Mouse (Mus musculus) CH12.LX (cell line): ENCODE measurements around the gene Ankrd53. TPM values are rescaled to one million over a fixed set of nuclear protein-coding genes. Genes with fewer than 3 reads are reported as not detected.

Source experiments
- DNase-seq: peaks from one replicate; pipeline ENCODE4 v3.0.0-alpha.2; 2013; ENCODE audit errors: extremely low read depth
- H3K27ac ChIP-seq: 2 replicates; pipeline ENCODE4 v1.5.1; 2012; ENCODE audit warnings: low read depth, mild to moderate bottlenecking, control low read depth, moderate library complexity; ENCODE audit not compliant: insufficient read depth
- H3K27me3 ChIP-seq: replicated peaks from 2 replicates; pipeline ENCODE3; 2012; ENCODE audit warnings: inconsistent platforms
- H3K36me3 ChIP-seq, 2 experiments: replicated peaks in 1 of 2; 2 replicates each; pipeline versions ENCODE3 to v1.6.1; 2012; ENCODE audit warnings: inconsistent platforms in 1 of 2, low read length in 1 of 2, mild to moderate bottlenecking in 1 of 2, mixed read lengths in 1 of 2, moderate library complexity in 1 of 2; ENCODE audit not compliant: control insufficient read depth in 1 of 2, insufficient read depth in 1 of 2
- H3K4me1 ChIP-seq, 2 experiments: 2 replicates each; pipeline ENCODE4 v1.6.1; 2012; ENCODE audit warnings: inconsistent platforms in 1 of 2, moderate library complexity in 1 of 2; ENCODE audit not compliant: insufficient read depth in 2 of 2, control insufficient read depth in 1 of 2
- H3K4me2 ChIP-seq: 2 replicates; pipeline ENCODE4 v1.6.1; 2012; ENCODE audit warnings: low read depth, mild to moderate bottlenecking, control low read depth; ENCODE audit not compliant: poor library complexity, insufficient read depth, severe bottlenecking
- H3K4me3 ChIP-seq, 3 experiments: fragments of 150-350 bp in 1 of 3; sonication (generic) in 1 of 3; replicated peaks in 1 of 3; 2 replicates each; pipeline versions ENCODE3 to v1.5.1; 2011 to 2012; ENCODE audit warnings: low read depth in 2 of 3, low read length in 2 of 3, mild to moderate bottlenecking in 2 of 3, moderate library complexity in 2 of 3, control low read depth in 1 of 3, improper control_type of control experiment in 1 of 3, inconsistent platforms in 1 of 3, mixed read lengths in 1 of 3; ENCODE audit not compliant: poor library complexity in 1 of 3
- H3K79me2 ChIP-seq: replicated peaks from 2 replicates; pipeline ENCODE4 v1.6.1; 2012; ENCODE audit warnings: mild to moderate bottlenecking, moderate library complexity; ENCODE audit not compliant: control insufficient read depth, poor library complexity, insufficient read depth, severe bottlenecking; ENCODE audit errors: extremely low read depth
- H3K9ac ChIP-seq: 2 replicates; pipeline ENCODE4 v1.6.1; 2012; ENCODE audit warnings: low read depth, mild to moderate bottlenecking, control low read depth, moderate library complexity; ENCODE audit not compliant: insufficient read depth
- H3K9me3 ChIP-seq: replicated peaks from 2 replicates; pipeline ENCODE3; 2012; ENCODE audit warnings: low read length, inconsistent platforms, mixed read lengths
- BHLHE40 ChIP-seq: IDR thresholded peaks from 2 replicates; pipeline ENCODE4 v1.6.1; 2011; ENCODE audit warnings: mild to moderate bottlenecking, low read depth, low read length, improper control_type of control experiment
- CHD2 ChIP-seq: IDR thresholded peaks from 2 replicates; pipeline ENCODE4 v1.6.1; 2011; ENCODE audit warnings: low read length, improper control_type of control experiment
- CTCF ChIP-seq, 2 experiments: IDR thresholded peaks in 1 of 2; conservative IDR thresholded peaks in 1 of 2; 2 replicates each; pipeline ENCODE4 v1.5.1; 2011 to 2012; ENCODE audit warnings: low read depth in 2 of 2, low read length in 2 of 2, improper control_type of control experiment in 1 of 2, inconsistent platforms in 1 of 2, mild to moderate bottlenecking in 1 of 2, moderate library complexity in 1 of 2
- E2F4 ChIP-seq: IDR thresholded peaks from 2 replicates; pipeline ENCODE4 v1.6.1; 2011; ENCODE audit warnings: low read depth, low read length, improper control_type of control experiment; ENCODE audit not compliant: insufficient replicate concordance
- ETS1 ChIP-seq: conservative IDR thresholded peaks from 2 replicates; pipeline ENCODE4 v1.6.1; 2012; ENCODE audit warnings: low read depth, mild to moderate bottlenecking, inconsistent platforms, low read length, improper control_type of control experiment, moderate library complexity
- IRF4 ChIP-seq: IDR thresholded peaks from 2 replicates; pipeline ENCODE4 v1.6.1; 2014; ENCODE audit warnings: low read depth, mild to moderate bottlenecking, inconsistent platforms, low read length, improper control_type of control experiment
- JUN ChIP-seq: IDR thresholded peaks from 2 replicates; pipeline ENCODE4 v1.6.1; 2011; ENCODE audit warnings: low read depth, mild to moderate bottlenecking, low read length, improper control_type of control experiment, moderate library complexity; ENCODE audit not compliant: insufficient read depth
- JUND ChIP-seq: conservative IDR thresholded peaks from 2 replicates; pipeline ENCODE4 v1.6.1; 2011; ENCODE audit warnings: low read depth, low read length, improper control_type of control experiment
- KAT2A ChIP-seq: IDR thresholded peaks from 2 replicates; pipeline ENCODE4 v1.6.1; 2012; ENCODE audit warnings: low read length, improper control_type of control experiment, inconsistent platforms; ENCODE audit not compliant: insufficient replicate concordance
- MAFK ChIP-seq: IDR thresholded peaks from 2 replicates; pipeline ENCODE4 v1.6.1; 2011; ENCODE audit warnings: low read length, improper control_type of control experiment; ENCODE audit not compliant: insufficient replicate concordance
- MAX ChIP-seq: IDR thresholded peaks from 2 replicates; pipeline ENCODE4 v1.6.1; 2011; ENCODE audit warnings: low read length, improper control_type of control experiment
- MEF2A ChIP-seq: IDR thresholded peaks from 2 replicates; pipeline ENCODE4 v1.6.1; 2014; ENCODE audit warnings: low read depth, mild to moderate bottlenecking, inconsistent platforms, low read length, improper control_type of control experiment, borderline replicate concordance
- PAX5 ChIP-seq: IDR thresholded peaks from 2 replicates; pipeline ENCODE4 v1.6.1; 2012; ENCODE audit warnings: low read length, inconsistent platforms, mixed read lengths
- POLR2A ChIP-seq: IDR thresholded peaks from 2 replicates; pipeline ENCODE4 v1.6.1; 2011; ENCODE audit warnings: low read depth, mild to moderate bottlenecking, improper control_type of control experiment, low read length
- POLR2AphosphoS2 ChIP-seq: IDR thresholded peaks from 2 replicates; pipeline ENCODE4 v1.6.1; 2011; ENCODE audit warnings: low read depth, low read length, improper control_type of control experiment
- RAD21 ChIP-seq: IDR thresholded peaks from 2 replicates; pipeline ENCODE4 v1.6.1; 2011; ENCODE audit warnings: low read depth, mild to moderate bottlenecking, low read length, improper control_type of control experiment, moderate library complexity
- RCOR1 ChIP-seq: conservative IDR thresholded peaks from 2 replicates; pipeline ENCODE4 v1.6.1; 2012; ENCODE audit warnings: low read depth, mild to moderate bottlenecking, inconsistent platforms, low read length, improper control_type of control experiment
- SMC3 ChIP-seq: IDR thresholded peaks from 2 replicates; pipeline ENCODE4 v1.6.1; 2011; ENCODE audit warnings: low read depth, low read length, improper control_type of control experiment
- TBP ChIP-seq: conservative IDR thresholded peaks from 2 replicates; pipeline ENCODE4 v1.6.1; 2011; ENCODE audit warnings: low read depth, low read length, improper control_type of control experiment
- UBTF ChIP-seq: IDR thresholded peaks from 2 replicates; pipeline ENCODE4 v1.6.1; 2012; ENCODE audit warnings: low read depth, mild to moderate bottlenecking, inconsistent platforms, low read length, improper control_type of control experiment, moderate library complexity
- ZMIZ1 ChIP-seq: IDR thresholded peaks from 2 replicates; pipeline ENCODE4 v1.6.1; 2012; ENCODE audit warnings: low read depth, mild to moderate bottlenecking, inconsistent platforms, low read length, improper control_type of control experiment
- ZNF384 ChIP-seq: IDR thresholded peaks from 2 replicates; pipeline ENCODE4 v1.6.1; 2012; ENCODE audit warnings: low read depth, low read length, improper control_type of control experiment, inconsistent platforms
- dilution Hi-C: fragments of 300-500 bp; cut with MboI; formaldehyde crosslinking; loops from 2 replicates; pipeline ENCODE4 v1.14.3; 2020; ENCODE audit warnings: low sequenced_read_pairs; ENCODE audit not compliant: extremely low pct_unique_long_range_greater_than_20kb, extremely low pct_ligation_motif_present
- in situ Hi-C: fragments of 300-500 bp; cut with MboI; formaldehyde crosslinking; loops from 3 replicates; pipeline ENCODE4 v1.14.3; 2019; ENCODE audit warnings: low sequenced_read_pairs, low pct_ligation_motif_present, low pct_unique_long_range_greater_than_20kb, mixed read lengths
- polyA plus RNA-seq: library from polyadenylated mRNA; unstranded; fragments of >175 nt; gene quantifications from 2 replicates; pipeline ENCODE4 v1.2.1, GENCODE M21; 2012; ENCODE audit warnings: low read depth; ENCODE audit not compliant: insufficient read length
- total RNA-seq, 2 experiments: library from RNA; depleted of rRNA; stranded (reverse); fragments of 300-350 nt in 1 of 2; fragments of >200 nt in 1 of 2; gene quantifications; 2 replicates each; pipeline ENCODE4 v1.2.3; 2012 to 2014

Ankrd53 gene
- total and polyA plus RNA-seq, 3 experiments, result 0.08 to 0.36 TPM; not detected in 1

DNA sequence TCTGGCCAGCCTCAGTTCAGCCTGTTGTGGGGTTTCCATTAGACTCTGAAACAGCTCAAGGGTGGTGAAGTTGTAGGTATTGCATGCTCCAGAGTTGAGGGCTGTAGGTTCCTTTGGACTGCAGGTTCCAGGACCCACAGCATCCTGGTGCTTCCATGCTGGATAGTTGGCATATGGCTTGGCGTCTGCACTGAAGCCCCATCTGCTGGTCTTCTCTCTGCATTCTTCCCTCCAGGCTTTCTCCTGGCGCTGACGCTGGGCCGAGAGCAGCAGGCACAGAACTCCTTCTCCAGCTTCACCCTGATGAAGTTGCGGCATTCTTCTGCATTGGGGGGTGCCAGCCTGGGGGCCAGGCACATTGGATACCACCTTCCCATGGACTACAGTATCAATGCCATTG, 39.6 kb downstream of the Ankrd53 start:
- no peak overlapping the region for H3K27ac ChIP-seq
- H3K4me3 ChIP-seq, result no peak overlapping the region
- no peaks in the 10 kb centered on the region for H3K79me2 ChIP-seq
- DNase-seq, result no peak
- H3K9me3 ChIP-seq, result no peaks in the 10 kb centered on the region
- H3K4me1 ChIP-seq, result peaks cover 6 to 16% of the 10 kb centered on the region in 2 experiments
- TF ChIP-seq CTCF (conservative IDR thresholded peaks at IDR 0.05 in 1 of 2, IDR thresholded peaks at IDR 0.05 in 1 of 2; ENCODE audit: low read depth in 2 of 2, low read length in 2 of 2) (no peak), PAX5 (no peak), POLR2A (no peak), MEF2A (no peak), KAT2A (no peak), RCOR1 (no peak), CHD2 (no peak), POLR2AphosphoS2 (no peak), ZNF384 (no peak), SMC3 (no peak)
- TF ChIP-seq, all 38 proteins: peak for 0
- H3K36me3 ChIP-seq, result peaks cover 46 to 74% of the 10 kb centered on the region in 2 experiments
- in situ Hi-C loops, result no loop called here
- H3K27me3 ChIP-seq, result no peaks in the 10 kb centered on the region
- H3K9ac ChIP-seq, result no peak overlapping the region
- dilution Hi-C loops, result no loop called here
- H3K4me2 ChIP-seq, result no peak overlapping the region

GRCm38 (mm10) chr6:83802846-83803245, 40.4 kb downstream of the Ankrd53 start:
- DNase-seq, result no peak
- H3K4me1 ChIP-seq, result peaks cover 2 to 8% of the 10 kb centered on the region in 2 experiments
- in situ Hi-C loops (no loop called here), dilution Hi-C loops (no loop called here)
- no peaks in the 10 kb centered on the region for H3K27me3 ChIP-seq
- TF ChIP-seq JUND, result no peak
- no peak for TF ChIP-seq POLR2A
- no peak for TF ChIP-seq MAFK
- TF ChIP-seq ETS1, result no peak
- no peak for TF ChIP-seq MEF2A
- no peak for TF ChIP-seq TBP
- TF ChIP-seq UBTF, result no peak
- TF ChIP-seq RCOR1, result no peak
- no peak for TF ChIP-seq BHLHE40
- TF ChIP-seq IRF4, result no peak
- TF ChIP-seq RAD21, result no peak
- TF ChIP-seq MAX, result no peak
- TF ChIP-seq E2F4, result no peak
- no peak for TF ChIP-seq ZMIZ1
- TF ChIP-seq JUN, result no peak
- H3K79me2 ChIP-seq, result no peaks in the 10 kb centered on the region
- no peak overlapping the region for H3K4me2 ChIP-seq
- no peak overlapping the region for H3K4me3 ChIP-seq
- H3K27ac ChIP-seq, result no peak overlapping the region
- no peak overlapping the region for H3K9ac ChIP-seq
- H3K36me3 ChIP-seq, result peaks cover 50 to 79% of the 10 kb centered on the region in 2 experiments
- H3K9me3 ChIP-seq, result no peaks in the 10 kb centered on the region
